Mouse (Mus musculus) neural tube, embryonic 13.5 days (tissue): ENCODE measurements around the gene Scaf8. TPM values are rescaled to one million over a fixed set of nuclear protein-coding genes. Genes with fewer than 3 reads are reported as not detected.
"Not testable (repeated sequence)": the region's sequence is repeated elsewhere in the genome, so short reads cannot be mapped to it uniquely, and the experiment has no call there.

Experiments
- ATAC-seq: fragments of 200-750 bp; cut with Nextera tagmentation; 2 replicates; pipeline ENCODE4 v1.8.0; 2017; ENCODE audit warnings: low read depth, mild to moderate bottlenecking, moderate TSS enrichment, moderate library complexity
- H3K27ac ChIP-seq: fragments of 300-500 bp; sonication (generic); replicated peaks from 2 replicates; pipeline ENCODE4 v1.5.1; 2015; ENCODE audit warnings: moderate library complexity, mild to moderate bottlenecking, inconsistent platforms
- H3K27me3 ChIP-seq: fragments of 300-500 bp; sonication (generic); 2 replicates; pipeline ENCODE4 v1.6.1; 2015; ENCODE audit warnings: mild to moderate bottlenecking, inconsistent platforms
- H3K36me3 ChIP-seq: fragments of 300-500 bp; sonication (generic); 2 replicates; pipeline ENCODE4 v1.6.1; 2015; ENCODE audit warnings: mild to moderate bottlenecking, inconsistent platforms
- H3K4me1 ChIP-seq: fragments of 300-500 bp; sonication (generic); replicated peaks from 2 replicates; pipeline ENCODE4 v1.6.1; 2015; ENCODE audit warnings: inconsistent platforms
- H3K4me2 ChIP-seq: fragments of 300-500 bp; sonication (generic); 2 replicates; pipeline ENCODE4 v1.6.1; 2015; ENCODE audit warnings: inconsistent platforms, mild to moderate bottlenecking, moderate library complexity
- H3K4me3 ChIP-seq: fragments of 300-500 bp; sonication (generic); 2 replicates; pipeline ENCODE4 v1.5.1; 2015; ENCODE audit warnings: mild to moderate bottlenecking, inconsistent platforms
- H3K9ac ChIP-seq: fragments of 300-500 bp; sonication (generic); 2 replicates; pipeline ENCODE4 v1.6.1; 2015; ENCODE audit warnings: moderate library complexity, mild to moderate bottlenecking, inconsistent platforms
- H3K9me3 ChIP-seq: fragments of 300-500 bp; sonication (generic); 2 replicates; pipeline ENCODE4 v1.6.1; 2016; ENCODE audit warnings: inconsistent platforms
- WGBS: fragments of 180-500 bp; shearing (Covaris S2); methylation state at CpG from one replicate; pipeline ENCODE4 v1.1.7; 2015; 5-methylcytosine and 5-hydroxymethylcytosine counted together
- polyA plus RNA-seq: library from polyadenylated mRNA; unstranded; fragments of >200 nt; fragmentation: Nextera tagmentation; extraction: Ambion mirVana; gene quantifications from 2 replicates; pipeline ENCODE4 v1.2.1, GENCODE M21; 2015

The Scaf8 gene
- 17.2 and 20.0 TPM in 2 replicates for polyA plus RNA-seq

DNA sequence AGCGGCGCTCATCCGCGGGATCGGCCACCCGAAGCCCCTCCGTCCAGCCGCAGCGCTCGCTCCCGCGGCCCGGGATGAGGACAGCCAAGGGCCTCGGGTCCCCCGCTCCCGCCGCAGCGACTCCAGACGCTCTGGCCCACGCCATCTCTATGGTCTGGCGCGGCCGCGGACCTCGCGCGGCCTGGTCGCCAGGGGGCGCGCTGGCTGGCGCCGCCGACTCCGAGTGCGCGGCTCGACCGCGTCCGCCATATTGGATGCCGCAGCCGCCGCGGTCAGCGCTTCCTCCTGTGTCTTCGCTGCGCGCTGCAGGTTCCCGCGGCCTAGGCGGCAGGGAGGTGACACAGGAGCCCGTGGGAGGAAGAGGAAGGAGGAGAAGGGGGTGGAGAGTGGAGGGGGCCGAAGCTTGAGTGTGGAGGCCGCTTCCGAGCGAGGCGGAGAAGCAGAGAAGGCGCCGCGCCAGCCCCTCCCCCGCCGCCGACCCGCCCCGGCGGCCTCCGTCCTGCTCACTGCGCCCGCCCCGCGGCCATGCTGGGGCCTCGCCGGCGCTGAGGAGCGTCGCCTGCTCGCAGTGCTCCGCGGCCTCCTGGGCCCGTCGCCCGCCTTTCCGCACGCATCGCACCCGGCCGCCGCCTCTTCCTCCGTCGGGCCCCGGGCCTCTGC is at the start of gene Scaf8:
Scaf8 (plus strand) TSS at position 253 of the 660 bp plus-strand sequence.
- H3K27ac ChIP-seq, result peak within 1 kb of the TSS; percentile 99
- no peaks in the 10 kb centered on the region for H3K36me3 ChIP-seq
- ATAC-seq, result peak; percentile 96
- H3K9ac ChIP-seq, result peak within 1 kb of the TSS; percentile 99
- H3K27me3 ChIP-seq, result no peaks in the 10 kb centered on the region
- peak within 1 kb of the TSS; percentile 63 for H3K4me2 ChIP-seq
- no peaks in the 10 kb centered on the region for H3K9me3 ChIP-seq
- H3K4me1 ChIP-seq, result peaks cover 43% of the 10 kb centered on the region
- WGBS, result under 1% methylated on average over 78 of the region's 91 CpGs
- peak within 1 kb of the TSS; percentile 89 for H3K4me3 ChIP-seq

DNA sequence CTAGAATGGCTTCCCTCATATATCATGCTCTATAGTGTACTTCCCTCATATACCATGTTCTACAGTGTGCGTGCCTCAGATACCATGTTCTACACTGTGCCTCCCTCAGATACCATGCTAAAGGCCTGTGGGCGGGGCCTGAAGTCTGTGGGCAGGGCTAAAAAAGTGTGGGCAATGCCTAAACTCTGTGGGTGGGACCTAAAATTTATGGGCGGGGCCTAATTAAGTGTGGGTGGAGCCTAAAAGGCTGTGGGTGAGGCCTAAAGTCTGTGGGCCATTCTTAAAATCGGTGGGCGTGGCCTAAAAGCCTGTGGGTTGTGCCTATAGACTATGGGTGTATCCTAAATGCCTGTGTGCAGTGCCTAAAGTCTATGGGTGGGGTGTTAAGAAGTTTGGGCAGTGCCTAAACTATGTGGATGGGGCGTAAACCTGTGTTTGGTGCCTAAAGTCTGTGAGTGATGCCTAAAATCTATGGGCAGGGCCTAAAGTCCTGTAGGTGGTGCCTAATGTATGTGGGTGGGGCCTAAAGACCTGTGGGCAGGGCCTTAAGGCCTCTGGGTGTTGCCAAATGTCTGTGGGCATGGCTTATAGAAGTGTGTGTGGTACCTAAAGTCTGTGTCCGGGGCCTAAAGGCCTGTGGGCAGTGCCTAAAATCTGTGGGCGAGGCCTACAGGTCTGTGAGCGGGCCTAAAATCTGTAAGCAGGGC is 39.5 kb upstream of the Scaf8 start:
- no peaks in the 10 kb centered on the region for H3K4me1 ChIP-seq
- no peaks in the 10 kb centered on the region for H3K9me3 ChIP-seq
- no peak overlapping the region for H3K9ac ChIP-seq
- no peak for ATAC-seq
- no peak overlapping the region for H3K27ac ChIP-seq
- H3K36me3 ChIP-seq, result peaks cover 73% of the 10 kb centered on the region
- H3K27me3 ChIP-seq, result no peaks in the 10 kb centered on the region
- no peak overlapping the region for H3K4me3 ChIP-seq
- WGBS, result 98% methylated on average over 9 of the region's 9 CpGs
- H3K4me2 ChIP-seq, result no peak overlapping the region

DNA sequence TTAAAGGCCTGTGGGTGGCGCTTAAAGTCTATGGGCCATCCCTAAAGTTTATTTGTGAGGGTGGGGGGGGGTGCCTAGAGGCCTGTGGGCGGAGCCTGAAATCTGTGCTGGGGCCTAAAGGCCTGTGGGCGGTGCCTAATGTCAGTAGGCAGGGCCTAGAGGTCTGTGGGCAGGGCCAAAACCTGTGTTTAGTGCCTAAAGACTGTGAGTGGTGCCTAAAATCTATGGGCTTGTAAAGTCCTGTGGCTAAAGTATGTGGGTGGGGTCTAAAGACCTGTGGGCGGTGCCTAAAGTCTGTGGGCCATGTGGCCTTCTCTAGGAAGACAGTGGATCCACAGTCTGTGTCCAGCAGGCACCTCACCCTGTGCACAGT is 38.9 kb upstream of the Scaf8 start:
- H3K27ac ChIP-seq, result no peak overlapping the region
- no peaks in the 10 kb centered on the region for H3K27me3 ChIP-seq
- H3K9ac ChIP-seq, result no peak overlapping the region
- ATAC-seq, result no peak
- 94% methylated on average over 4 of the region's 4 CpGs for WGBS
- no peaks in the 10 kb centered on the region for H3K9me3 ChIP-seq
- H3K4me1 ChIP-seq, result no peaks in the 10 kb centered on the region
- no peak overlapping the region for H3K4me2 ChIP-seq
- no peak overlapping the region for H3K4me3 ChIP-seq
- peaks cover 67% of the 10 kb centered on the region for H3K36me3 ChIP-seq

DNA sequence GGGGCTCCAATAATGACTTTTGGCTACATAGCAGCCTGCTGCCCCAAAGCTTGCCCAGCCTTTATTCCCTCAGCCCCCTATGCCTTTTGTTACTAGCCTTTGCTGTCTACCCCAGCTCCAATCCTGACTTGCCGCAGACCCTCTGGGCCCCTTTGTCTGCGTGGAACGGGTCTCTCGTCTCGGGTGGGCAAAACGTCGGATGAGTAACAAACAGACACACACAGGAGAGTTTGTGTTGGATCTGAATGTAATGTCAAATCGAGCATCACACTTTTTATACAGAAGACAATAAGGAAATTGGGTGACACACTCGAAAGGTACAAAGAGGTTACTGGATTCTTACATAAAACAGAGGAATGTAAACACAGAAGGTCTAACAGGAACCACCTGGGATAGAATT is 36.8 kb upstream of the Scaf8 start:
- not testable (repeated sequence) for H3K9me3 ChIP-seq, ATAC-seq, H3K4me1 ChIP-seq, H3K27ac ChIP-seq, H3K4me3 ChIP-seq, H3K9ac ChIP-seq, H3K27me3 ChIP-seq, H3K4me2 ChIP-seq
- peaks cover 46% of the 10 kb centered on the region for H3K36me3 ChIP-seq
- WGBS, result 96% methylated on average over 9 of the region's 9 CpGs

DNA sequence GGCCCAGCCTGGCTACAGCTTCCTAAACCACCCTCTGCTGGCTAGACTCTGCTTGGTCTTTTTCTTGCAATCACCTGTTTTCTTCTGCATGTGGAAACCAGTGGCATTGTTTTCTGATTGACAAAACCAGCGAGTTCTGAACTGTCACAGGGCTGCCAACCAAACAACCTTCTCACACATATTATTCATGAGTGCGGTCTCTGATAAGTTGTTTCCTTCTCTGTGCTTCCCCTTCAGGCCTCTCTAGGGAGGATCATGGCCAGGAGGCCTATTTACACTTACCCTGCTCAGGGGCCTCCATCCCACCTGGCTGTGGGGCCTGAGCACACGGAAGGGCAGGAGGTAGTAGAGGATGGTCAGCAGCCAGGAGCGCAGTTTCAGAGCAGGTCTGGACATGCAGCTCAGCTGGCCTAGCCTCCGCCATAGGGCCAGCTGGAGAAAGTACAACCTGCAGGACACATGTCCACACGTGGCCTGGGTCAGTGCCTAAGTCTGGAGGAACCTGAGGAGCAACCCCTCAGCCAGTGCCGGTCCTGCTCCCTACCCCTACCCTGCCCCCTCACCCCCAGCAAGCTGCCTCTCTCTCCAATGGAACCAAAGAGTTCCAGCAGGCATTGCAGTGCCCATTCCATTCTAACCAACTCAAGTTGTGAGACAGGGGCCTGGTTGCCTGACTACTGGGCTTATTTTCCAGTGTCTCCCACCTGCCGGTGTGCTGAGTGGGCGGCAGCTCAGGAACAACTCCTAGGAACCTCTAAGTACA is 34.0 kb upstream of the Scaf8 start:
- H3K9ac ChIP-seq, ATAC-seq, H3K27me3 ChIP-seq, H3K4me2 ChIP-seq, H3K4me1 ChIP-seq, H3K9me3 ChIP-seq, H3K4me3 ChIP-seq, H3K27ac ChIP-seq: not testable (repeated sequence)
- 87% methylated on average over 7 of the region's 9 CpGs for WGBS
- peaks cover 18% of the 10 kb centered on the region for H3K36me3 ChIP-seq

DNA sequence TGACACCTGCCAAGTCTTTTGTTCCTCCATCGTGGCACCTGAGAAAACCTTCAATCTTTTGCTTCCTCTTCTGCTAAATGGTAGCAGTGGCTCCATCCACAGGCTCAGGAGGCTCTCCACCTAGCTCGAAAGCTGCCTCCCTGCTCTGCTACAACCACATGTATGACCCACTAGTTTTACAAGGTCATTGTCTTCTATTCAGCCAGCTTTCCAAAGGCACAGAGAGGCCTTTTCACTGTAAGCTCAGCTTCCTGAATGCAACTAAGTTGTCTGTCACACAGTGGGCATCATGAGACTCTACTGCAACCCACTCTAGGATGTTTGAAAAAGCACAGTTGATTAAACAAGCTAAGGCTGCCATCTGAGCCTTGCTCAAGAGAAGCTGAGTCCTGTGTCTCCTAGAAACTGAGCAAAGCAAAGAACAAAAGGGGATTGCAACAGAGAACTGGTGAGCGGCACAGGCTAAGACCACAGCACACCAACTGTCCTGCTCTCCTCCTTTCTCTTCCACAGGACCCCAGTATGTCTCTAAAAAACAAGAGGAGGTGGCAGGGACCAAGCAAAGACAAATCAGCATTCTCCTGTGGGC is 33.2 kb upstream of the Scaf8 start:
- H3K4me3 ChIP-seq, H3K27me3 ChIP-seq, H3K4me2 ChIP-seq, H3K9ac ChIP-seq, H3K9me3 ChIP-seq, H3K36me3 ChIP-seq, H3K4me1 ChIP-seq, H3K27ac ChIP-seq: not testable (repeated sequence)
- ATAC-seq, result peak; percentile 25
- 81% methylated on average over 3 of the region's 3 CpGs for WGBS

DNA sequence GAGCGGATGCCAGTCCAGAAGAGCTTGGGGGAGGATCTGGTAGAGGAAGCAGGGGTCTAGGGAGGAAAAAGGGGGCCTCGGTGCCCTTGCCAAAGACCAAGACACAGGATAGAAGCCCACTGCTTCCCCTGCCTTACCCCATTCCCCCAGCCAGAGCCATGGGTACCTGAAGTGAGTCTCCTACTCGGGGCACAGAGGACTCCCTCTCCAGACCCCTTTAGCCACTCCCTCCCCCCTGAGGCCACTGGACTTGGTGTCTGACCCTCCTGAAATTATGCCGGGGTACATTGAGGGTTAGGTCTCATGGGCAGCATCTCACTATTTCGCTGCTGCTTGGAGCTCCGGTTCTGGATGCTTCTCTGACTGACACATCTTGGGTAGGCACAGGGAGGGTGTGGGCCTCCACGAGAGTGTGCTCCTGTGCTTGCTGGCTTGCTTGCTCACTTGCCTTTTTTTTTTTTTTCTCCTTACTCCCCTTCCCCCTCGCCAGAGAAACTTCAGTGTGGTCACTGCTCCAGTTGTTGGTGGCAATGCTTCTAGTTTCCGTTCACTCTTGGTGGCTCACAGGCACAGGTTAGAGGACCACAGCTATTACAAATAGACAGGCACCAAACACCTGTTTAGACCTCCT is 32.5 kb upstream of the Scaf8 start:
- 85% methylated on average over 7 of the region's 9 CpGs for WGBS
- not testable (repeated sequence) for H3K4me1 ChIP-seq, H3K27me3 ChIP-seq, H3K9me3 ChIP-seq, H3K36me3 ChIP-seq, H3K27ac ChIP-seq
- H3K4me2 ChIP-seq, result peak overlapping the region; percentile 50
- peak overlapping the region; percentile 22; the same call in 1 of the 2 replicates for H3K9ac ChIP-seq
- H3K4me3 ChIP-seq, result peak overlapping the region; percentile 49; the same call in 1 of the 2 replicates
- peak; percentile 58 for ATAC-seq

DNA sequence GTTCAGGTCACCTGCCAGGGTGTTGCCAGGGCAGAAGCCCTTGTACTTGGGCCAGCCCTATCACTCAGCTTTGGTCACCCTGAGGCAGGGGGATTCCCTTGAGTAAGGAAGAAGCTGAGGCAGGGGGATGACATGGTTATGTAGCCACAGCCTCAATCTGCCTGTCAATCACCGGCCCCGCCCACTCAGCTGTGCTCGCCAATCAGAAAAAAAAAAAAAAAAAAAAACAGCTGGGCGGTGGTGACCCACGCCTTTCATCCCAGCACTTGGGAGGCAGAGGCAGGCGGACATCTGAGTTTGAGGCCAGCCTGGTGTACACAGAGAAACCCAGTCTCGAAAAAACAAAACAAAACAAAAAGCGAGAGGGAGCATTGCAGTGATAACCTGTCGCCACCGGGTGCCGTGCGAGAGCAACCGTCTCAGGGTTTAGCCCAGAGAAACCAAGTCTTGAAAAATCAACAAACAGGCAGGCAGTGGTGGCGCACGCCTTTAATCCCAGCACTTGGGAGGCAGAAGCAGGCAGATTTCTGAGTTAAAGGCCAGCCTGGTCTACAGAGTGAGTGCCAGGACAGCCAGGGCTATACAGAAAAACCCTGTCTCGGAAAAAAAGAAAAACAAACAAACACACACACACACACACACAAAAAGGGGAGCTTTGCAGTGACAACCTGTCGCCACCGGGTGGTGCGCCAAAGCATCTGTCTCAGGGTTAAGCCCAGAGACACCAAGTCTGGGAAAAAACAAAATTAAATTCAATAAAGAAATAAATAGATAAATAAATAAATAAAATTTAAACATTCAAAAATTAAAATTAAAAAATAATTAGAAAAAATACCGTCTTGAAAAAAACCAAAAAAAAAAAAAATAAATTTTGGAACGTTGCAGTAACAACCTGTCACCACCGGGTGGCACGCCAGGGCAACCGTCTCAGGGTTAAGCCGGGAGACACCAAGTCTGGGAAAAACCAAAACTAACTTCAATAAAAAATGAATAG is 31.7 kb upstream of the Scaf8 start:
- not testable (repeated sequence) for H3K4me1 ChIP-seq, H3K27me3 ChIP-seq, H3K9me3 ChIP-seq, H3K36me3 ChIP-seq
- Histone ChIP-seq H3K4me2 (peak overlapping the region; percentile 50), H3K27ac (peak overlapping the region; percentile 61; the same call in 1 of the 2 replicates), H3K4me3 (peak overlapping the region; percentile 49), H3K9ac (peak overlapping the region; percentile 22; the same call in 1 of the 2 replicates)
- WGBS, result 4% methylated on average over 25 of the region's 25 CpGs
- ATAC-seq, result 0 out of 2 replicates have a peak, but pooled peaks have one; percentile 1

DNA sequence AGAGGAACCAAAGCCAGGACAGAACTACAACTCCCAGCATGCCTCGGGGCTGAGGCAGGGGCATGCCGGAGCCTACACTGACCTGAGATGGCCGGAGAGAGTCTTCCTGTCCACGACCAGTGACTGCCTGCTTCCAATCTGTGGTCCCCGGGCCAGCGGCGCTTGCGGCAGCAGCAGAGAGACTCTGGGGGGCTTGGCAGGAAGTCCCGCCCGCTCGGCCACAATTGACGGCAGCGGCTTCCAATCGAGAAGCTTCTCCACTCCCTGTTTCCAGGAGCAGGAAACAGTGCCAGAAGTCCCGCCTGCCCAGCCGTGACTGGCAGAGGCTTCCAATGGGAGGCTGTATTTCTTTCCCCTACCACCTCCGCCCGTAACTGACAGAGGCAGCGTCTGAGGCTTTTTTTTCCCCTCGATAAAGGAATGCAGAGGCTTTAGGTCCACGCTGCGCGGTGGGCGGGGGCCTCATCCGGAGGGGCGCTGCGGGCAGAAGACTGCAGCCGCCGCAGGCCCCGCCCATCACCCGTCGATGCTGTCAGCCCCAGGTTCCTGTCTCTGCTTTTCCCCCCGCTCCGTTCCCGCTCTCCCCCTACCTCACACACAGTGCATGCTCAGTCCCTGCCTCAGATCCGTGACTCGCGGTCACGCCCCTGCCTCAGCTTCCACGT is 30.8 kb upstream of the Scaf8 start:
- WGBS, result under 1% methylated on average over 40 of the region's 40 CpGs
- Histone ChIP-seq H3K27ac (peak overlapping the region; percentile 95), H3K9ac (peak overlapping the region; percentile 72), H3K36me3 (0 out of 2 replicates have a peak, but pooled peaks cover 1% of the 10 kb centered on the region), H3K27me3 (no peaks in the 10 kb centered on the region), H3K4me2 (peak overlapping the region; percentile 64), H3K4me3 (peak overlapping the region; percentile 49), H3K9me3 (peaks cover 3% of the 10 kb centered on the region), H3K4me1 (no peaks in the 10 kb centered on the region; the same call in 1 of the 2 replicates)
- peak; percentile 82 for ATAC-seq

DNA sequence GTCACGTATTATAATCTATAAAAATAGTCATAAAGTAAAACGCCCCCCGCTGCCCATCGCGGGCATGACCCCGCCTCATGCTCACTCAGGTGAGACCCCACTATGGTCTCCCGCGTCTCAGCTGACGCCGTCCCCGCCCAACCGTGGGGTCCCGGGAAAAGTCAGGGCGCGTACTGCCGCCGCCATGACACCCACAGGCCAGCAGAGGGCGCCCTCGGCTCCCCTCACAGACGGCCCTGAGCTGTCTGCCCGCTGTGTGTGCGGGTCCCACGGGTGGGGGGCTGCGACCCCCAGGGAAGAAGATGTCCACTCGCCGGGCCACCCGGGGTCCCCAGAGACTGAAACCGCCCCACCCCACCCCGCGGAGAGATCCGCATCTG is 30.2 kb upstream of the Scaf8 start:
- peak overlapping the region; percentile 95 for H3K27ac ChIP-seq
- H3K4me2 ChIP-seq, result peak overlapping the region; percentile 64
- peak; percentile 54 for ATAC-seq
- under 1% methylated on average over 31 of the region's 31 CpGs for WGBS
- peak overlapping the region; percentile 72 for H3K9ac ChIP-seq
- H3K4me1 ChIP-seq, result no peaks in the 10 kb centered on the region; the same call in 1 of the 2 replicates
- no peaks in the 10 kb centered on the region for H3K36me3 ChIP-seq
- H3K27me3 ChIP-seq, result no peaks in the 10 kb centered on the region
- H3K4me3 ChIP-seq, result peak overlapping the region; percentile 49
- peaks cover 3% of the 10 kb centered on the region for H3K9me3 ChIP-seq
